In the genomic region with DNA sequence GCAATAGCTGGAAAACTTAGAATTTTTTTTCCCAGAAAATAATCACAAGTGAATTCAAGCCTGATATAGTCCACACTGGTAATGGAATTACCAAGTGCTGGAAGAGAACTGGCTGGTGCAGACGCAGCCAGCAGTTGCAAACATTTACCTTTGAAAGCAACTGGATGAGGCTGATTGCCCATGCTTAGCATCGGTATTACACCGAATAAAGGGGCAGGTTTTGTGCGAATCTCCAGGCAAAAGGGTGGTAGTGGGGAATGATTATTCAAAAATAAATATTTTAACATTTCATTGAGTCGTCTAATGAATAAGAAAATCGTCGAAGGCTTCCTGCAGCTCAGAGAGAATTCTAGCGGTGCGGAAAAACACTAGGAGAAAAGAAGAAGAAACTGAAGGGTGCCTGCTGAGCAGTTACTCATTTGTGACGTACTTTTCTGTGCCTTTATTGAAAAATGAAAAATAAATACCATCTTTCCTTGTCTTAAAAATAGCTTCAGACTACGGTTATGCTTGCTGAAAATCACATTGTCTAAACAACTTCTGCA, we compare ENCODE assay signal across 9 mouse cellular contexts. TPM values are rescaled to one million over a fixed set of nuclear protein-coding genes. Genes with fewer than 3 reads are reported as not detected.
DNase-seq lines count a peak whose midpoint lies in the region; ATAC-seq lines count a peak whose summit lies in the region.
"Had no signal": no experiment of that assay in that cellular context is flagged by ENCODE, and none has a peak within 500 bp of the region (broad histone marks: within the 10 kb centered on the region; RNA-seq: fewer than 3 reads in every experiment).

No protein-coding gene starts in this region.

- no peaks in the 10 kb centered on the region for H3K9me3 ChIP-seq in kidney, embryonic 15.5 days (replicated peaks)
- no peaks in the 10 kb centered on the region for H3K9me3 ChIP-seq in embryonic facial prominence, embryonic 15.5 days (replicated peaks)
- no peaks in the 10 kb centered on the region for H3K9me3 ChIP-seq in hindbrain, embryonic 16.5 days (ENCODE audit: control insufficient read depth, low read length)
- no peaks in the 10 kb centered on the region for H3K9me3 ChIP-seq in midbrain, embryonic 14.5 days (ENCODE audit: control insufficient read depth, low read length)

- DNase-seq in kidney, adult 9 months, result no peak
- DNase-seq in midbrain, embryonic 14.5 days, result peak; percentile 47
- DNase-seq in left cerebral cortex, adult 8-10 months (ENCODE audit: low spot score in 2 of 2), result no peak
- no peak for DNase-seq in right cerebral cortex, adult 2 months (ENCODE audit: low spot score in 2 of 2)
- DNase-seq in urinary bladder, postnatal 10 days (ENCODE audit: low spot score), result no peak
- DNase-seq: layer of hippocampus, adult 9-11 months had no signal

- H3K36me3 ChIP-seq in kidney, embryonic 15.5 days, result no peaks in the 10 kb centered on the region
- H3K36me3 ChIP-seq in embryonic facial prominence, embryonic 15.5 days, result no peaks in the 10 kb centered on the region
- no peaks in the 10 kb centered on the region for H3K36me3 ChIP-seq in hindbrain, embryonic 16.5 days (ENCODE audit: control insufficient read depth, insufficient read depth, low read length)
- no peaks in the 10 kb centered on the region for H3K36me3 ChIP-seq in midbrain, embryonic 14.5 days (ENCODE audit: control insufficient read depth, insufficient read depth, low read length)

- peaks cover 3% of the 10 kb centered on the region; the same call in 1 of the 2 replicates for H3K27me3 ChIP-seq in kidney, embryonic 15.5 days
- 0 out of 2 replicates have a peak, but pooled peaks cover 4% of the 10 kb centered on the region for H3K27me3 ChIP-seq in embryonic facial prominence, embryonic 15.5 days
- H3K27me3 ChIP-seq in hindbrain, embryonic 16.5 days (replicated peaks; ENCODE audit: control insufficient read depth, insufficient read depth, low read length), result no peaks in the 10 kb centered on the region; the same call in 1 of the 2 replicates
- peaks cover 15% of the 10 kb centered on the region for H3K27me3 ChIP-seq in midbrain, embryonic 14.5 days (ENCODE audit: control insufficient read depth, insufficient read depth, low read length)

- no peak for ATAC-seq in kidney, embryonic 15.5 days (replicated peaks; ENCODE audit: low FRiP score)
- no peak for ATAC-seq in embryonic facial prominence, embryonic 15.5 days (ENCODE audit: insufficient number of reproducible peaks, low FRiP score, low TSS enrichment, low read depth)
- 0 out of 2 replicates have a peak, but pooled peaks have one; percentile 1 for ATAC-seq in hindbrain, embryonic 16.5 days
- ATAC-seq in midbrain, embryonic 14.5 days (ENCODE audit: low FRiP score, low TSS enrichment), result no peak

- 0 out of 2 replicates have a peak overlapping the region, but pooled peaks have one; percentile 72 for H3K27ac ChIP-seq in kidney, embryonic 15.5 days
- H3K27ac ChIP-seq in embryonic facial prominence, embryonic 15.5 days (replicated peaks), result no peak overlapping the region; the same call in 1 of the 2 replicates
- peak overlapping the region; percentile 74; the same call in 1 of the 2 replicates for H3K27ac ChIP-seq in hindbrain, embryonic 16.5 days (ENCODE audit: low read depth, low read length)
- no peak overlapping the region for H3K27ac ChIP-seq in midbrain, embryonic 14.5 days (replicated peaks; ENCODE audit: low read depth, low read length)

- H3K4me2 ChIP-seq in kidney, embryonic 15.5 days, result peak overlapping the region; percentile 85
- peak overlapping the region; percentile 97 for H3K4me2 ChIP-seq in embryonic facial prominence, embryonic 15.5 days (replicated peaks)
- peak overlapping the region; percentile 99 for H3K4me2 ChIP-seq in hindbrain, embryonic 16.5 days (ENCODE audit: low read length)
- peak overlapping the region; percentile 99 for H3K4me2 ChIP-seq in midbrain, embryonic 14.5 days (ENCODE audit: low read length)

- H3K4me3 ChIP-seq in kidney, embryonic 15.5 days (replicated peaks), result peak overlapping the region; percentile 49
- H3K4me3 ChIP-seq in embryonic facial prominence, embryonic 15.5 days (replicated peaks), result peak overlapping the region; percentile 51
- H3K4me3 ChIP-seq in hindbrain, embryonic 16.5 days (ENCODE audit: low read length), result peak overlapping the region; percentile 59
- H3K4me3 ChIP-seq in midbrain, embryonic 14.5 days (replicated peaks; ENCODE audit: low read depth, low read length), result peak overlapping the region; percentile 50

- 7% methylated on average over 11 of the region's 11 CpGs for WGBS in kidney, embryonic 15.5 days
- 7% methylated on average over 11 of the region's 11 CpGs for WGBS in embryonic facial prominence, embryonic 15.5 days
- 5% methylated on average over 11 of the region's 11 CpGs for WGBS in hindbrain, embryonic 16.5 days
- 5% methylated on average over 11 of the region's 11 CpGs for WGBS in midbrain, embryonic 14.5 days

- peaks cover 40% of the 10 kb centered on the region for H3K4me1 ChIP-seq in kidney, embryonic 15.5 days
- H3K4me1 ChIP-seq in embryonic facial prominence, embryonic 15.5 days, result peaks cover 24% of the 10 kb centered on the region
- H3K4me1 ChIP-seq in hindbrain, embryonic 16.5 days (ENCODE audit: control insufficient read depth, insufficient read depth, low read depth, low read length), result peaks cover 20% of the 10 kb centered on the region
- H3K4me1 ChIP-seq in midbrain, embryonic 14.5 days (ENCODE audit: control insufficient read depth, insufficient read depth, low read length), result peaks cover 16% of the 10 kb centered on the region

- peak overlapping the region; percentile 53 for H3K9ac ChIP-seq in kidney, embryonic 15.5 days
- peak overlapping the region; percentile 53; the same call in 1 of the 2 replicates for H3K9ac ChIP-seq in embryonic facial prominence, embryonic 15.5 days
- peak overlapping the region; percentile 83 for H3K9ac ChIP-seq in hindbrain, embryonic 16.5 days (ENCODE audit: low read depth, low read length)
- peak overlapping the region; percentile 65; the same call in 1 of the 2 replicates for H3K9ac ChIP-seq in midbrain, embryonic 14.5 days (replicated peaks; ENCODE audit: low read length)

RNA-seq across cellular contexts. Expression of gene Meis1, which starts 7.3 kb away (rescaled TPM):
- 118 and 130 TPM in 2 replicates for polyA plus RNA-seq in kidney, embryonic 15.5 days (2015; fragmentation: Nextera tagmentation; extraction: Ambion mirVana)
- polyA plus RNA-seq in embryonic facial prominence, embryonic 15.5 days (2015; fragmentation: Nextera tagmentation; extraction: Ambion mirVana), result 48.3 and 52.1 TPM in 2 replicates
- polyA plus RNA-seq in hindbrain, embryonic 16.5 days (2015; fragmentation: Nextera tagmentation; extraction: Ambion mirVana), result 182 and 183 TPM in 2 replicates
- 33.4 and 51.7 TPM in 2 replicates for polyA plus RNA-seq in midbrain, embryonic 14.5 days (2014; fragmentation: Nextera tagmentation; extraction: Ambion mirVana)
- 10 to 100 TPM in 1 of 4 experiments, 1 to 10 TPM in 3; 6.9 to 10.6 (median 7.7) TPM for total RNA-seq in left cerebral cortex, adult 8-10 months (2022)

Comparison
In these comparisons a context has a peak if more than half of its experiments do, and no peak if none do; other contexts are left out.
1. H3K27ac ChIP-seq: peak in kidney, embryonic 15.5 days (single experiment) and hindbrain, embryonic 16.5 days (single experiment); none in embryonic facial prominence, embryonic 15.5 days (single experiment) and midbrain, embryonic 14.5 days (single experiment).
2. Peak in every context shown above with its lines, with median percentiles within 50 percentile points of each other: H3K4me2 ChIP-seq, H3K4me3 ChIP-seq and H3K9ac ChIP-seq.